Mouse (Mus musculus) CH12.LX (cell line): ENCODE measurements at regions not wholly inside any gene's neighbourhood (a gene's known extent, or its start where the extent isn't known, plus 50 kb on each side); places are given as distances from the start of the nearest gene placed in this dataset.

Experiments used
- DNase-seq: peaks from one replicate; pipeline ENCODE4 v3.0.0-alpha.2; 2013; ENCODE audit errors: extremely low read depth
- H3K27ac ChIP-seq: 2 replicates; pipeline ENCODE4 v1.5.1; 2012; ENCODE audit warnings: low read depth, mild to moderate bottlenecking, control low read depth, moderate library complexity; ENCODE audit not compliant: insufficient read depth
- H3K27me3 ChIP-seq: replicated peaks from 2 replicates; pipeline ENCODE3; 2012; ENCODE audit warnings: inconsistent platforms
- H3K36me3 ChIP-seq, 2 experiments: replicated peaks in 1 of 2; 2 replicates each; pipeline versions ENCODE3 to v1.6.1; 2012; ENCODE audit warnings: inconsistent platforms in 1 of 2, low read length in 1 of 2, mild to moderate bottlenecking in 1 of 2, mixed read lengths in 1 of 2, moderate library complexity in 1 of 2; ENCODE audit not compliant: control insufficient read depth in 1 of 2, insufficient read depth in 1 of 2
- H3K4me1 ChIP-seq, 2 experiments: 2 replicates each; pipeline ENCODE4 v1.6.1; 2012; ENCODE audit warnings: inconsistent platforms in 1 of 2, moderate library complexity in 1 of 2; ENCODE audit not compliant: insufficient read depth in 2 of 2, control insufficient read depth in 1 of 2
- H3K4me2 ChIP-seq: 2 replicates; pipeline ENCODE4 v1.6.1; 2012; ENCODE audit warnings: low read depth, mild to moderate bottlenecking, control low read depth; ENCODE audit not compliant: poor library complexity, insufficient read depth, severe bottlenecking
- H3K4me3 ChIP-seq, 3 experiments: fragments of 150-350 bp in 1 of 3; sonication (generic) in 1 of 3; replicated peaks in 1 of 3; 2 replicates each; pipeline versions ENCODE3 to v1.5.1; 2011 to 2012; ENCODE audit warnings: low read depth in 2 of 3, low read length in 2 of 3, mild to moderate bottlenecking in 2 of 3, moderate library complexity in 2 of 3, control low read depth in 1 of 3, improper control_type of control experiment in 1 of 3, inconsistent platforms in 1 of 3, mixed read lengths in 1 of 3; ENCODE audit not compliant: poor library complexity in 1 of 3
- H3K79me2 ChIP-seq: replicated peaks from 2 replicates; pipeline ENCODE4 v1.6.1; 2012; ENCODE audit warnings: mild to moderate bottlenecking, moderate library complexity; ENCODE audit not compliant: control insufficient read depth, poor library complexity, insufficient read depth, severe bottlenecking; ENCODE audit errors: extremely low read depth
- H3K9ac ChIP-seq: 2 replicates; pipeline ENCODE4 v1.6.1; 2012; ENCODE audit warnings: low read depth, mild to moderate bottlenecking, control low read depth, moderate library complexity; ENCODE audit not compliant: insufficient read depth
- H3K9me3 ChIP-seq: replicated peaks from 2 replicates; pipeline ENCODE3; 2012; ENCODE audit warnings: low read length, inconsistent platforms, mixed read lengths
- CHD1 ChIP-seq: IDR thresholded peaks from 2 replicates; pipeline ENCODE4 v1.6.1; 2012; ENCODE audit warnings: low read depth, low read length, improper control_type of control experiment, inconsistent platforms
- CTCF ChIP-seq, 2 experiments: IDR thresholded peaks in 1 of 2; conservative IDR thresholded peaks in 1 of 2; 2 replicates each; pipeline ENCODE4 v1.5.1; 2011 to 2012; ENCODE audit warnings: low read depth in 2 of 2, low read length in 2 of 2, improper control_type of control experiment in 1 of 2, inconsistent platforms in 1 of 2, mild to moderate bottlenecking in 1 of 2, moderate library complexity in 1 of 2
- EP300 ChIP-seq: IDR thresholded peaks from 2 replicates; pipeline ENCODE4 v1.6.1; 2011; ENCODE audit warnings: low read length, improper control_type of control experiment
- ETS1 ChIP-seq: conservative IDR thresholded peaks from 2 replicates; pipeline ENCODE4 v1.6.1; 2012; ENCODE audit warnings: low read depth, mild to moderate bottlenecking, inconsistent platforms, low read length, improper control_type of control experiment, moderate library complexity
- IRF4 ChIP-seq: IDR thresholded peaks from 2 replicates; pipeline ENCODE4 v1.6.1; 2014; ENCODE audit warnings: low read depth, mild to moderate bottlenecking, inconsistent platforms, low read length, improper control_type of control experiment
- JUN ChIP-seq: IDR thresholded peaks from 2 replicates; pipeline ENCODE4 v1.6.1; 2011; ENCODE audit warnings: low read depth, mild to moderate bottlenecking, low read length, improper control_type of control experiment, moderate library complexity; ENCODE audit not compliant: insufficient read depth
- JUND ChIP-seq: conservative IDR thresholded peaks from 2 replicates; pipeline ENCODE4 v1.6.1; 2011; ENCODE audit warnings: low read depth, low read length, improper control_type of control experiment
- MAFK ChIP-seq: IDR thresholded peaks from 2 replicates; pipeline ENCODE4 v1.6.1; 2011; ENCODE audit warnings: low read length, improper control_type of control experiment; ENCODE audit not compliant: insufficient replicate concordance
- MAX ChIP-seq: IDR thresholded peaks from 2 replicates; pipeline ENCODE4 v1.6.1; 2011; ENCODE audit warnings: low read length, improper control_type of control experiment
- MAZ ChIP-seq: IDR thresholded peaks from 2 replicates; pipeline ENCODE4 v1.6.1; 2012; ENCODE audit warnings: low read depth, mild to moderate bottlenecking, inconsistent platforms, low read length, improper control_type of control experiment, moderate library complexity
- MEF2A ChIP-seq: IDR thresholded peaks from 2 replicates; pipeline ENCODE4 v1.6.1; 2014; ENCODE audit warnings: low read depth, mild to moderate bottlenecking, inconsistent platforms, low read length, improper control_type of control experiment, borderline replicate concordance
- MXI1 ChIP-seq: IDR thresholded peaks from 2 replicates; pipeline ENCODE4 v1.6.1; 2011; ENCODE audit warnings: mild to moderate bottlenecking, low read depth, low read length, improper control_type of control experiment
- MYC ChIP-seq: IDR thresholded peaks from 2 replicates; pipeline ENCODE4 v1.6.1; 2011; ENCODE audit warnings: low read depth, mild to moderate bottlenecking, improper control_type of control experiment, low read length
- NELFE ChIP-seq: IDR thresholded peaks from 2 replicates; pipeline ENCODE4 v1.6.1; 2011; ENCODE audit warnings: low read depth, low read length, improper control_type of control experiment
- RAD21 ChIP-seq: IDR thresholded peaks from 2 replicates; pipeline ENCODE4 v1.6.1; 2011; ENCODE audit warnings: low read depth, mild to moderate bottlenecking, low read length, improper control_type of control experiment, moderate library complexity
- RCOR1 ChIP-seq: conservative IDR thresholded peaks from 2 replicates; pipeline ENCODE4 v1.6.1; 2012; ENCODE audit warnings: low read depth, mild to moderate bottlenecking, inconsistent platforms, low read length, improper control_type of control experiment
- SMC3 ChIP-seq: IDR thresholded peaks from 2 replicates; pipeline ENCODE4 v1.6.1; 2011; ENCODE audit warnings: low read depth, low read length, improper control_type of control experiment
- TCF12 ChIP-seq: IDR thresholded peaks from 2 replicates; pipeline ENCODE4 v1.6.1; 2014; ENCODE audit warnings: low read depth, mild to moderate bottlenecking, inconsistent platforms, low read length, improper control_type of control experiment
- UBTF ChIP-seq: IDR thresholded peaks from 2 replicates; pipeline ENCODE4 v1.6.1; 2012; ENCODE audit warnings: low read depth, mild to moderate bottlenecking, inconsistent platforms, low read length, improper control_type of control experiment, moderate library complexity
- USF1 ChIP-seq: IDR thresholded peaks from 2 replicates; pipeline ENCODE4 v1.6.1; 2014; ENCODE audit warnings: low read depth, mild to moderate bottlenecking, inconsistent platforms, low read length, improper control_type of control experiment
- ZC3H11A ChIP-seq: IDR thresholded peaks from 2 replicates; pipeline ENCODE4 v1.6.1; 2012; ENCODE audit warnings: low read depth, mild to moderate bottlenecking, inconsistent platforms, low read length, improper control_type of control experiment
- ZMIZ1 ChIP-seq: IDR thresholded peaks from 2 replicates; pipeline ENCODE4 v1.6.1; 2012; ENCODE audit warnings: low read depth, mild to moderate bottlenecking, inconsistent platforms, low read length, improper control_type of control experiment
- dilution Hi-C: fragments of 300-500 bp; cut with MboI; formaldehyde crosslinking; loops from 2 replicates; pipeline ENCODE4 v1.14.3; 2020; ENCODE audit warnings: low sequenced_read_pairs; ENCODE audit not compliant: extremely low pct_unique_long_range_greater_than_20kb, extremely low pct_ligation_motif_present
- in situ Hi-C: fragments of 300-500 bp; cut with MboI; formaldehyde crosslinking; loops from 3 replicates; pipeline ENCODE4 v1.14.3; 2019; ENCODE audit warnings: low sequenced_read_pairs, low pct_ligation_motif_present, low pct_unique_long_range_greater_than_20kb, mixed read lengths

- Histone ChIP-seq H3K4me1 (no peaks in the 10 kb centered on the region), H3K27me3 (no peaks in the 10 kb centered on the region), H3K9ac (no peak overlapping the region), H3K27ac (no peak overlapping the region), H3K4me3 (no peak overlapping the region), H3K79me2 (no peaks in the 10 kb centered on the region), H3K4me2 (no peak overlapping the region), H3K36me3 (no peaks in the 10 kb centered on the region), H3K9me3 (peaks cover 33% of the 10 kb centered on the region)
- in situ Hi-C loops, result no loop called here
- dilution Hi-C loops, result no loop called here
- DNase-seq, result no peak
- no peak for TF ChIP-seq NELFE
- no peak for TF ChIP-seq JUN
- no peak for TF ChIP-seq ZMIZ1
- TF ChIP-seq UBTF, result no peak
- TF ChIP-seq CTCF (conservative IDR thresholded peaks at IDR 0.05 in 1 of 2, IDR thresholded peaks at IDR 0.05 in 1 of 2; ENCODE audit: low read depth in 2 of 2, low read length in 2 of 2), result no peak
- no peak for TF ChIP-seq SMC3
- TF ChIP-seq CHD1, result no peak
- no peak for TF ChIP-seq EP300
- no peak for TF ChIP-seq MAFK
- TF ChIP-seq MAX, result no peak
- no peak for TF ChIP-seq MXI1
- TF ChIP-seq RAD21, result no peak
- no peak for TF ChIP-seq ZC3H11A
Observed at GRCm38 (mm10) chr3:119895141-119895540, 110.9 kb upstream of the Ptbp2 start.

GRCm38 (mm10) chr3:119894035-119894434 lies 109.8 kb upstream of the Ptbp2 start:
- Histone ChIP-seq H3K4me1 (no peaks in the 10 kb centered on the region), H3K36me3 (no peaks in the 10 kb centered on the region), H3K27ac (no peak overlapping the region), H3K79me2 (no peaks in the 10 kb centered on the region), H3K9me3 (peaks cover 30% of the 10 kb centered on the region), H3K27me3 (no peaks in the 10 kb centered on the region), H3K4me2 (no peak overlapping the region), H3K4me3 (no peak overlapping the region), H3K9ac (no peak overlapping the region)
- TF ChIP-seq RAD21, result no peak
- no peak for TF ChIP-seq RCOR1
- TF ChIP-seq TCF12, result no peak
- TF ChIP-seq SMC3, result no peak
- no peak for TF ChIP-seq JUND
- TF ChIP-seq ZMIZ1, result no peak
- TF ChIP-seq IRF4, result no peak
- TF ChIP-seq MAFK, result no peak
- TF ChIP-seq MYC, result no peak
- no peak for TF ChIP-seq MAZ
- no peak for TF ChIP-seq MEF2A
- no peak for TF ChIP-seq ETS1
- no peak for TF ChIP-seq USF1
- in situ Hi-C loops, result no loop called here
- dilution Hi-C loops, result no loop called here
- no peak for DNase-seq
